Mouse (Mus musculus): ENCODE results near the gene Pmm1. TPM values are rescaled to one million over a fixed set of nuclear protein-coding genes. Genes with fewer than 3 reads are reported as not detected.
A peak's percentile ranks its signal among the peaks of the same experiment; 100 is the strongest.
"Not testable (repeated sequence)": the region's sequence is repeated elsewhere in the genome, so short reads cannot be mapped to it uniquely, and the experiment has no call there.

Pmm1 gene
- 86.8 and 130 TPM in 2 replicates for polyA plus RNA-seq (2012; ENCODE audit: insufficient read depth, insufficient read length, missing spikeins)

GRCm38 (mm10) chr15:81960171-81961077 is at the start of gene Pmm1:
Pmm1 (minus strand) TSS chr15:81960930.
- Histone ChIP-seq H3K4me1 (ENCODE audit: control insufficient read depth, insufficient read depth, insufficient read length, low read length) (peaks cover 2% of the 10 kb centered on the region; the same call in 1 of the 2 replicates), H3K27ac (replicated peaks; ENCODE audit: low read depth, low read length) (peak within 1 kb of the TSS; percentile 74), H3K4me3 (ENCODE audit: insufficient read depth, low read depth, low read length) (peak within 1 kb of the TSS; percentile 84)

- Histone ChIP-seq H3K27ac (replicated peaks; ENCODE audit: low read depth, low read length) (no peak overlapping the region), H3K4me1 (ENCODE audit: control insufficient read depth, insufficient read depth, insufficient read length, low read length) (no peaks in the 10 kb centered on the region), H3K4me3 (ENCODE audit: insufficient read depth, low read depth, low read length) (no peak overlapping the region)
These were observed 43.5 kb upstream of the Pmm1 start for GRCm38 (mm10) chr15:82004257-82004656.

- peaks cover 16% of the 10 kb centered on the region for H3K4me1 ChIP-seq (ENCODE audit: control insufficient read depth, insufficient read depth, insufficient read length, low read length)
- no peak overlapping the region for H3K27ac ChIP-seq (replicated peaks; ENCODE audit: low read depth, low read length)
- no peak overlapping the region for H3K4me3 ChIP-seq (ENCODE audit: insufficient read depth, low read depth, low read length)
These were observed 33.3 kb upstream of the Pmm1 start for GRCm38 (mm10) chr15:81993992-81994391.

GRCm38 (mm10) chr15:81990549-81990948 is 29.8 kb upstream of the Pmm1 start:
- H3K4me1 ChIP-seq (ENCODE audit: control insufficient read depth, insufficient read depth, insufficient read length, low read length), result peaks cover 8% of the 10 kb centered on the region
- peak overlapping the region; percentile 71 for H3K27ac ChIP-seq (replicated peaks; ENCODE audit: low read depth, low read length)
- peak overlapping the region; percentile 2 for H3K4me3 ChIP-seq (ENCODE audit: insufficient read depth, low read depth, low read length)

- Histone ChIP-seq H3K4me1 (ENCODE audit: control insufficient read depth, insufficient read depth, insufficient read length, low read length) (peaks cover 5% of the 10 kb centered on the region), H3K4me3 (ENCODE audit: insufficient read depth, low read depth, low read length) (peak overlapping the region; percentile 72), H3K27ac (replicated peaks; ENCODE audit: low read depth, low read length) (peak overlapping the region; percentile 92)
These were observed 28.8 kb upstream of the Pmm1 start for GRCm38 (mm10) chr15:81989371-81990062.

GRCm38 (mm10) chr15:81987646-81988045 is 26.9 kb upstream of the Pmm1 start, which contains the start of gene Xrcc6:
Xrcc6 (plus strand) TSS chr15:81987835.
- H3K4me1 ChIP-seq (ENCODE audit: control insufficient read depth, insufficient read depth, insufficient read length, low read length), result peaks cover 5% of the 10 kb centered on the region
- peak within 1 kb of the TSS; percentile 92 for H3K27ac ChIP-seq (replicated peaks; ENCODE audit: low read depth, low read length)
- peak within 1 kb of the TSS; percentile 72 for H3K4me3 ChIP-seq (ENCODE audit: insufficient read depth, low read depth, low read length)

GRCm38 (mm10) chr15:81985267-81986161 is 24.8 kb upstream of the Pmm1 start:
- H3K4me1 ChIP-seq (ENCODE audit: control insufficient read depth, insufficient read depth, insufficient read length, low read length), result 0 out of 2 replicates have a peak, but pooled peaks cover 2% of the 10 kb centered on the region
- no peak overlapping the region for H3K4me3 ChIP-seq (ENCODE audit: insufficient read depth, low read depth, low read length)
- no peak overlapping the region for H3K27ac ChIP-seq (replicated peaks; ENCODE audit: low read depth, low read length)

- Histone ChIP-seq H3K4me3 (ENCODE audit: insufficient read depth, low read depth, low read length) (no peak overlapping the region), H3K4me1 (ENCODE audit: control insufficient read depth, insufficient read depth, insufficient read length, low read length) (no peaks in the 10 kb centered on the region), H3K27ac (replicated peaks; ENCODE audit: low read depth, low read length) (no peak overlapping the region)
These were observed 21.4 kb upstream of the Pmm1 start for GRCm38 (mm10) chr15:81982173-81982572.

- no peak within 1 kb of the TSS for H3K4me3 ChIP-seq (ENCODE audit: insufficient read depth, low read depth, low read length)
- no peak within 1 kb of the TSS for H3K27ac ChIP-seq (replicated peaks; ENCODE audit: low read depth, low read length)
- no peaks in the 10 kb centered on the region for H3K4me1 ChIP-seq (ENCODE audit: control insufficient read depth, insufficient read depth, insufficient read length, low read length)
These were observed 19.6 kb upstream of the Pmm1 start, which contains the start of gene 1700029P11Rik for GRCm38 (mm10) chr15:81980321-81980720. 1700029P11Rik (plus strand) TSS chr15:81980540.

GRCm38 (mm10) chr15:81975156-81975555 is 14.4 kb upstream of the Pmm1 start:
- H3K4me3 ChIP-seq (ENCODE audit: insufficient read depth, low read depth, low read length); H3K27ac ChIP-seq (replicated peaks; ENCODE audit: low read depth, low read length); H3K4me1 ChIP-seq (ENCODE audit: control insufficient read depth, insufficient read depth, insufficient read length, low read length): not testable (repeated sequence)

- H3K4me1 ChIP-seq (ENCODE audit: control insufficient read depth, insufficient read depth, insufficient read length, low read length); H3K27ac ChIP-seq (replicated peaks; ENCODE audit: low read depth, low read length); H3K4me3 ChIP-seq (ENCODE audit: insufficient read depth, low read depth, low read length): not testable (repeated sequence)
These were observed 9.8 kb upstream of the Pmm1 start for GRCm38 (mm10) chr15:81970498-81970897.

- not testable (repeated sequence) for H3K4me3 ChIP-seq (ENCODE audit: insufficient read depth, low read depth, low read length); H3K27ac ChIP-seq (replicated peaks; ENCODE audit: low read depth, low read length); H3K4me1 ChIP-seq (ENCODE audit: control insufficient read depth, insufficient read depth, insufficient read length, low read length)
These were observed 8.9 kb upstream of the Pmm1 start for GRCm38 (mm10) chr15:81969635-81970034.

GRCm38 (mm10) chr15:81969173-81969572 is 8.4 kb upstream of the Pmm1 start:
- H3K4me1 ChIP-seq (ENCODE audit: control insufficient read depth, insufficient read depth, insufficient read length, low read length), result no peaks in the 10 kb centered on the region
- no peak overlapping the region for H3K4me3 ChIP-seq (ENCODE audit: insufficient read depth, low read depth, low read length)
- H3K27ac ChIP-seq (replicated peaks; ENCODE audit: low read depth, low read length), result no peak overlapping the region

- H3K4me3 ChIP-seq (ENCODE audit: insufficient read depth, low read depth, low read length), result no peak overlapping the region
- H3K27ac ChIP-seq (replicated peaks; ENCODE audit: low read depth, low read length), result no peak overlapping the region
- no peaks in the 10 kb centered on the region for H3K4me1 ChIP-seq (ENCODE audit: control insufficient read depth, insufficient read depth, insufficient read length, low read length)
These were observed 7.7 kb upstream of the Pmm1 start for GRCm38 (mm10) chr15:81968447-81968846.

All from brown adipose tissue, adult 24 weeks (tissue).